Mouse (Mus musculus): Measurements from ENCODE around the gene Supt7l. TPM values are rescaled to one million over a fixed set of nuclear protein-coding genes. Genes with fewer than 3 reads are reported as not detected.
A peak's percentile ranks its signal among the peaks of the same experiment; 100 is the strongest.
"Not testable (repeated sequence)": the region's sequence is repeated elsewhere in the genome, so short reads cannot be mapped to it uniquely, and the experiment has no call there.

The Supt7l gene
- polyA plus RNA-seq (2012; rRNA removed) = 17.1 and 17.9 TPM in 2 replicates

GRCm38 (mm10) chr5:31527707-31528106 is at the start of gene Supt7l:
TSS of gene Supt7l (minus strand) at chr5:31527807.
- H3K4me1 ChIP-seq (ENCODE audit: control insufficient read depth, insufficient read depth, low read length); DNase-seq; H3K27me3 ChIP-seq (ENCODE audit: control insufficient read depth, insufficient read depth, low read length): not testable (repeated sequence)
- Histone ChIP-seq H3K4me3 (replicated peaks; ENCODE audit: insufficient read depth, low read depth, low read length) (peak within 1 kb of the TSS; percentile 91), H3K27ac (ENCODE audit: insufficient read depth, low read length) (peak within 1 kb of the TSS; percentile 75; the same call in 1 of the 2 replicates)
- WGBS = 79% methylated on average over 11 of the region's 11 CpGs

GRCm38 (mm10) chr5:31576539-31576975 is 49.0 kb upstream of the Supt7l start:
- Histone ChIP-seq H3K27me3 (ENCODE audit: control insufficient read depth, insufficient read depth, low read length) (no peaks in the 10 kb centered on the region), H3K4me3 (replicated peaks; ENCODE audit: insufficient read depth, low read depth, low read length) (no peak overlapping the region), H3K4me1 (ENCODE audit: control insufficient read depth, insufficient read depth, low read length) (peaks cover 2% of the 10 kb centered on the region; the same call in 1 of the 2 replicates), H3K27ac (ENCODE audit: insufficient read depth, low read length) (no peak overlapping the region)
- WGBS = 60% methylated on average over 7 of the region's 7 CpGs
- no peak for TF ChIP-seq CTCF (IDR thresholded peaks at IDR 0.05; ENCODE audit: borderline replicate concordance, insufficient read depth, low read depth, low read length)
- TF ChIP-seq POLR2A (IDR thresholded peaks at IDR 0.05; ENCODE audit: borderline replicate concordance, insufficient read depth, low read length) = no peak
- no peak for DNase-seq

- H3K4me1 ChIP-seq (ENCODE audit: control insufficient read depth, insufficient read depth, low read length) = peaks cover 9% of the 10 kb centered on the region; the same call in 1 of the 2 replicates
- no peak overlapping the region for H3K27ac ChIP-seq (ENCODE audit: insufficient read depth, low read length)
- WGBS = 95% methylated on average over 3 of the region's 3 CpGs
- no peak for DNase-seq
- H3K27me3 ChIP-seq (ENCODE audit: control insufficient read depth, insufficient read depth, low read length) = no peaks in the 10 kb centered on the region
- no peak for TF ChIP-seq POLR2A (IDR thresholded peaks at IDR 0.05; ENCODE audit: borderline replicate concordance, insufficient read depth, low read length)
- TF ChIP-seq CTCF (IDR thresholded peaks at IDR 0.05; ENCODE audit: borderline replicate concordance, insufficient read depth, low read depth, low read length) = no peak
- no peak overlapping the region for H3K4me3 ChIP-seq (replicated peaks; ENCODE audit: insufficient read depth, low read depth, low read length)
These were observed 46.1 kb upstream of the Supt7l start for GRCm38 (mm10) chr5:31573722-31574121.

DNA sequence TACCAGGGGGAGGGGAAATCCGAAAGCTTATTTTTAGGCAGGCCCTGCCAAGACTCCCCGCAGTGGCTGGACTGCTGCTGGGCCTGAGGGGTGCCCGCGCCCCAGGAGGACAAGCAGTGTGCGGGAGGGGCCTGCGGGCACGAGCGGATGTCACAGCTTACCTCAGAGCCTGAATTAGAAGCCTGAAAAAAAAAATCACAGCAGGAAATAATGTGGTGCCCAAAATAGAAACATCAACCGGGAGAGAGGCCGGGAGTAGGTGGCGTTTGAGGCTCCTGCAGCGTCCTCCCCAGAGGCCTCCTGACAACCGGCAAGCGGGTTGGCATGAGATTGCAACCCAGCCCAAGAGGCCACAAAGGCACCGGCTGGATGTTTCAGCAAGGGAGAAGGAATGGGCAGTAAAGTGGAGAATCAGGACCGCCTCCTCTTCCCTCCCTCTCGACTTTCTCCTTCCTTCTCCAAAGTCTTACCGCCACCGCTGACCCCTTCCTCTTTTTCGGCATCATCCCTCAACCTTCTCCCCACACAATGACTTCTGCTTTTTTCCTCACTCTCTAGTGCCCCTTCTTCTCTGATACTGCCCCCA is 43.5 kb upstream of the Supt7l start:
- Histone ChIP-seq H3K4me1 (ENCODE audit: control insufficient read depth, insufficient read depth, low read length) (peaks cover 9% of the 10 kb centered on the region; the same call in 1 of the 2 replicates), H3K27me3 (ENCODE audit: control insufficient read depth, insufficient read depth, low read length) (no peaks in the 10 kb centered on the region), H3K27ac (ENCODE audit: insufficient read depth, low read length) (no peak overlapping the region), H3K4me3 (replicated peaks; ENCODE audit: insufficient read depth, low read depth, low read length) (peak overlapping the region; percentile 40)
- TF ChIP-seq CTCF (IDR thresholded peaks at IDR 0.05; ENCODE audit: borderline replicate concordance, insufficient read depth, low read depth, low read length) (no peak), POLR2A (IDR thresholded peaks at IDR 0.05; ENCODE audit: borderline replicate concordance, insufficient read depth, low read length) (no peak)
- DNase-seq = peak; percentile 70 to 73
- WGBS = 10% methylated on average over 20 of the region's 20 CpGs

DNA sequence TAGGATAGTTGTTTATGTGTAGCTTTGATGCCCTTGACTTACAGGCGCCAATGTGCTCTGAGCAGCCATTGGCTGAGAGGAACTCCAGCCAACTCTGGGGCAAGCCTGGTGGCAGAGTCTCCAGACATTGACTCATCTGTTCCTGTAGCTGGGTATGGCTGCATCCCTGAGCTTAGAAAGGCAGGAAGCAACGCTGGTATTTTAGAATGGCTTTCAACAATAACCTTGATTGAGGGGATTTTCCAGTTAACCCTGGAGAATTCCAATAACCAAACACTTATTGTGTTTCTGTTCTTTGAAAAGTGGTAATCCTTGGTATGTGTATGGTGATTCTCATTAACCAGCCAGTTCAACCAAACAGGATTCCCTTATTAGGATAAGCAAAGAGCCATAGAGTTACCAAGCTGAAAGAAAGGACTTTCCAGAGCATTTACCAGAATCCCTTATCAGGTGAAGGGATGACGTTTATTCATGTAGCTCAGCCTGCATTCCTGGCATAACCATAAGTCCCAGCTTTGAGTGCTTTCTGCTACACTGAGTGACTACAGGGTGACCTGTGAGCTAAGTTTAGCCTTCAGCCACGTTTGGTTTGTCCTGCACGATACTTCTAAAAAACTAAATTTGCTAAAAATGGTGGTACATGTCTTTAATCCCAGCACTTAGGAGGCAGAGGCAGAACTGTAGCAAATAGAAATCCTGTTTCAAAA is 40.5 kb upstream of the Supt7l start:
- peaks cover 9% of the 10 kb centered on the region; the same call in 1 of the 2 replicates for H3K4me1 ChIP-seq (ENCODE audit: control insufficient read depth, insufficient read depth, low read length)
- H3K27ac ChIP-seq (ENCODE audit: insufficient read depth, low read length) = no peak overlapping the region
- H3K27me3 ChIP-seq (ENCODE audit: control insufficient read depth, insufficient read depth, low read length) = no peaks in the 10 kb centered on the region
- no peak overlapping the region for H3K4me3 ChIP-seq (replicated peaks; ENCODE audit: insufficient read depth, low read depth, low read length)
- WGBS = 88% methylated on average over 5 of the region's 5 CpGs
- no peak for DNase-seq
- no peak for TF ChIP-seq POLR2A (IDR thresholded peaks at IDR 0.05; ENCODE audit: borderline replicate concordance, insufficient read depth, low read length)
- TF ChIP-seq CTCF (IDR thresholded peaks at IDR 0.05; ENCODE audit: borderline replicate concordance, insufficient read depth, low read depth, low read length) = no peak

GRCm38 (mm10) chr5:31566457-31566856 is 38.9 kb upstream of the Supt7l start:
- Histone ChIP-seq H3K4me3 (replicated peaks; ENCODE audit: insufficient read depth, low read depth, low read length) (no peak overlapping the region), H3K27ac (ENCODE audit: insufficient read depth, low read length) (no peak overlapping the region), H3K4me1 (ENCODE audit: control insufficient read depth, insufficient read depth, low read length) (peaks cover 6% of the 10 kb centered on the region; the same call in 1 of the 2 replicates), H3K27me3 (ENCODE audit: control insufficient read depth, insufficient read depth, low read length) (no peaks in the 10 kb centered on the region)
- DNase-seq = no peak
- 44% methylated on average over 3 of the region's 3 CpGs for WGBS
- TF ChIP-seq CTCF (IDR thresholded peaks at IDR 0.05; ENCODE audit: borderline replicate concordance, insufficient read depth, low read depth, low read length) = no peak
- TF ChIP-seq POLR2A (IDR thresholded peaks at IDR 0.05; ENCODE audit: borderline replicate concordance, insufficient read depth, low read length) = no peak

- TF ChIP-seq POLR2A (IDR thresholded peaks at IDR 0.05; ENCODE audit: borderline replicate concordance, insufficient read depth, low read length) = no peak
- TF ChIP-seq CTCF (IDR thresholded peaks at IDR 0.05; ENCODE audit: borderline replicate concordance, insufficient read depth, low read depth, low read length) = no peak
- 60% methylated on average over 7 of the region's 7 CpGs for WGBS
- Histone ChIP-seq H3K4me3 (replicated peaks; ENCODE audit: insufficient read depth, low read depth, low read length) (no peak overlapping the region), H3K4me1 (ENCODE audit: control insufficient read depth, insufficient read depth, low read length) (0 out of 2 replicates have a peak, but pooled peaks cover 3% of the 10 kb centered on the region), H3K27me3 (ENCODE audit: control insufficient read depth, insufficient read depth, low read length) (no peaks in the 10 kb centered on the region), H3K27ac (ENCODE audit: insufficient read depth, low read length) (no peak overlapping the region)
- no peak for DNase-seq
These were observed 38.4 kb upstream of the Supt7l start for GRCm38 (mm10) chr5:31566026-31566425.

DNA sequence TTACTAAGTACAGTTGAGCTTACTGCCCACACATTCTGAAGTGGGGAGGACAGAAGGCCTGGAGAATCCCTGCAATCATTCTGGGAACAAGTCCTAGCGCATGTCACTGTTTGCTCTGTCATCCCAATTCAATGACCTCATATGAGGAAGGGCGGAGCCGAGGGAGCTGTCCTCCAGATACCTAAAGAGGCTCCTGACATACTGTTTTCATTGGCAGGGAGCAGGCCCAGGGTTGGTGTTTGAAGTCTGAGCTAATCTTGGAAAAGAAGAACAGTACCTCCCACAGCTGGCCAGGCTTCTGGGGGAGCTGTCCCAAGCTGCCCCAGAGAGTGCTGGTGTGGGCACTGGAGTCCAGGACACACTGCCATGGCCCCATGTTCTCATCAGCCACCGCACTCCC is 37.4 kb upstream of the Supt7l start:
- DNase-seq = no peak
- WGBS = 81% methylated on average over 4 of the region's 4 CpGs

More for the DNA sequence above, 37.4 kb upstream of the Supt7l start:
- TF ChIP-seq POLR2A (IDR thresholded peaks at IDR 0.05; ENCODE audit: borderline replicate concordance, insufficient read depth, low read length) (no peak), CTCF (IDR thresholded peaks at IDR 0.05; ENCODE audit: borderline replicate concordance, insufficient read depth, low read depth, low read length) (no peak)
- Histone ChIP-seq H3K27ac (ENCODE audit: insufficient read depth, low read length) (no peak overlapping the region), H3K27me3 (ENCODE audit: control insufficient read depth, insufficient read depth, low read length) (no peaks in the 10 kb centered on the region), H3K4me1 (ENCODE audit: control insufficient read depth, insufficient read depth, low read length) (0 out of 2 replicates have a peak, but pooled peaks cover 3% of the 10 kb centered on the region), H3K4me3 (replicated peaks; ENCODE audit: insufficient read depth, low read depth, low read length) (no peak overlapping the region)

Data from cerebellum, adult 2 months (tissue).